Mouse (Mus musculus) neural tube, embryonic 14.5 days (tissue): ENCODE data around the gene Meiob. TPM values are rescaled to one million over a fixed set of nuclear protein-coding genes. Genes with fewer than 3 reads are reported as not detected.
A peak's percentile ranks its signal among the peaks of the same experiment; 100 is the strongest.

Experiments used
- ATAC-seq: fragments of 200-750 bp; cut with Nextera tagmentation; 2 replicates; pipeline ENCODE4 v1.8.0; 2017; ENCODE audit warnings: low read depth, mild to moderate bottlenecking, moderate TSS enrichment, moderate library complexity
- H3K27ac ChIP-seq: fragments of 300-500 bp; sonication (generic); 2 replicates; pipeline ENCODE4 v1.5.1; 2014; ENCODE audit warnings: low read depth, mild to moderate bottlenecking, control low read depth, low read length, moderate library complexity, mixed read lengths
- H3K27me3 ChIP-seq: fragments of 300-500 bp; sonication (generic); 2 replicates; pipeline ENCODE4 v1.6.1; 2014; ENCODE audit warnings: low read length; ENCODE audit not compliant: control insufficient read depth, insufficient read depth
- H3K36me3 ChIP-seq: fragments of 300-500 bp; sonication (generic); 2 replicates; pipeline ENCODE4 v1.6.1; 2014; ENCODE audit warnings: low read length, mixed read lengths; ENCODE audit not compliant: control insufficient read depth, insufficient read depth
- H3K4me1 ChIP-seq: fragments of 300-500 bp; sonication (generic); 2 replicates; pipeline ENCODE4 v1.6.1; 2014; ENCODE audit warnings: low read length; ENCODE audit not compliant: control insufficient read depth, insufficient read depth
- H3K4me2 ChIP-seq: fragments of 300-500 bp; sonication (generic); 2 replicates; pipeline ENCODE4 v1.6.1; 2014; ENCODE audit warnings: mild to moderate bottlenecking, low read depth, low read length, control low read depth
- H3K4me3 ChIP-seq: fragments of 300-500 bp; sonication (generic); 2 replicates; pipeline ENCODE4 v1.5.1; 2014; ENCODE audit warnings: low read depth, low read length, control low read depth, mixed read lengths
- H3K9ac ChIP-seq: fragments of 300-500 bp; sonication (generic); replicated peaks from 2 replicates; pipeline ENCODE4 v1.6.1; 2014; ENCODE audit warnings: low read depth, mild to moderate bottlenecking, control low read depth, low read length, mixed read lengths
- H3K9me3 ChIP-seq: fragments of 300-500 bp; sonication (generic); 2 replicates; pipeline ENCODE4 v1.6.1; 2016; ENCODE audit warnings: low read length; ENCODE audit not compliant: control insufficient read depth
- WGBS: fragments of 180-500 bp; shearing (Covaris S2); extraction: QIAGEN DNeasy Blood & Tissue Kit; methylation state at CpG from one replicate; pipeline ENCODE4 v1.1.7; 2014; 5-methylcytosine and 5-hydroxymethylcytosine counted together
- polyA plus RNA-seq: library from polyadenylated mRNA; unstranded; fragments of >200 nt; fragmentation: Nextera tagmentation; extraction: Ambion mirVana; gene quantifications from 2 replicates; pipeline ENCODE4 v1.2.1, GENCODE M21; 2014

Meiob gene
- not detected in 2 replicates for polyA plus RNA-seq

DNA sequence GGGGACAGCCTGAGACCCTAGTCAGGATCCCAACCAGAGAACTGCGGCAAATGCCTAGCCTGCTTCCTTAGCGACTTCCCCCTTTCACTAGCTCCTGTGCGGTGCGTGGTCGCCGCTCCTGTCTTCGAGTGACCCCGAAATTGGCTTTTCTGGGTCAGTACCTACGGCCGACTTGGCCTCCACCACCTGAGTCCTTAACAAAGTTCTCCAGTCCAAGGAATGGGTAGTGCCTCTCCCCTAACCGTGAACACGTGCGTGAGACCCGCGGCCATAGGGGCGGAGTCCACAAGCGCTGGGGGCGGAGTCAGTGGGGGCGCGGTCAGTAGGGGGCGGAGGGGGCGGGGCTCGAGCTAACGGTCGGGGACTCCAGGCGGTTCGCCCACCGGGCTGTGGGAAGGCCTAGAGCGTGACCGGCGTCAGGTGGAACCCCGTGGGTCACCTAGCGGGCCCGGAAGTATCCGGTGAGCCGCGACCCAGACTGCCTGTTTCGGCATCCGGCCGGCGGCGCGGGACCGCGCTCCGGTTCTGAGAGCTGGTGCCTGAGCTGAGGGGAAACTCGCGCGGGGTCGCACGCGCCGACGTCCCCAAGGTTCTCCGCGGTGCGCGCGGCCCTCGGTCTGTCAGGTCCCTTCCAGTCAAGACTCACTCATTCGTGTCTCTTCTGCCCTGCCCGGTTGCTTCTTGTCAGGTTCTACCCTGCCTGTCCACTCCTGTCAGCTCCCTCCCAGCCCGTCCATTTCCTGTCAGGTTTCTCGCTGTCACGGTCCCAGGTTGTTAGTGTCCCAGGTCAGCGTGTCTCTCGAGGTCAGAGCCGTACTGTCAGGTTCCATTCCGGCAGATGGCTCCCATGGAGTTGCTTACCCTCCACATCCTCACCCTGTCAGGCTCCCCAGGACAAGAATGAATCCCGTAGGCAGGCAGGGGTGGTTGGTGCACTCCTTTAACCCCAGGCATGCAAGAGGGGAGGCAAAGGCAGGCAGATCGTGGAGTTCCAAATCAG, at the start of gene Meiob:
Gene Meiob, plus strand, starts transcription at position 338 of the 1,000 bp plus-strand sequence.
- peak within 1 kb of the TSS; percentile 58 for H3K4me3 ChIP-seq
- under 1% methylated on average over 64 of the region's 71 CpGs for WGBS
- no peak within 1 kb of the TSS for H3K27ac ChIP-seq
- H3K36me3 ChIP-seq = no peaks in the 10 kb centered on the region
- peak within 1 kb of the TSS; percentile 80 for H3K4me2 ChIP-seq
- peak; percentile 56; the same call in 1 of the 2 replicates for ATAC-seq
- H3K4me1 ChIP-seq = no peaks in the 10 kb centered on the region
- H3K9me3 ChIP-seq = no peaks in the 10 kb centered on the region
- H3K9ac ChIP-seq = peak within 1 kb of the TSS; percentile 56
- peaks cover 18% of the 10 kb centered on the region; the same call in 1 of the 2 replicates for H3K27me3 ChIP-seq

DNA sequence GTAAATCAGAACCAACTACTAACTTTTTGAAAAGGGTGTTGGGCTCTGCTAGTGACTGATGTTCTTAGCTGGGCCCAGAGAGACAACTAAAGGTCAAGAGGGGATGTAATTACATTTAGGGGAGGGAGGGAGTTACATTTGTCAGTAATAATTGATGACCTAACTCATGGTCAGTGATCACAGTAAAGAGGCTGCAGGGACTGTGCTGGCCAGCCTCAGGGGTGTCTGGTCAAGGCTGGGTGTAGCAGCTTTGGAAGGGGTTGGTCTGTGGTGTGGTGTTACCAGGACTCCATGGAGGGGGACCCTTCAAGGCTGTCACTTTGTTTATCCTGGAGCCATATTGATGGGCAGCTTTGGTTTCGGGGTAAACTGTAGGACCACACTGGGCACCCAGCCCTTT, 46.7 kb upstream of the Meiob start:
- 0 out of 2 replicates have a peak, but pooled peaks cover 6% of the 10 kb centered on the region for H3K4me1 ChIP-seq
- H3K27ac ChIP-seq = no peak overlapping the region
- H3K27me3 ChIP-seq = peaks cover 27% of the 10 kb centered on the region
- no peak for ATAC-seq
- H3K36me3 ChIP-seq = no peaks in the 10 kb centered on the region
- no peak overlapping the region for H3K4me3 ChIP-seq
- 93% methylated on average over 1 of the region's 1 CpGs for WGBS
- H3K9ac ChIP-seq = no peak overlapping the region
- no peaks in the 10 kb centered on the region for H3K9me3 ChIP-seq
- H3K4me2 ChIP-seq = no peak overlapping the region

DNA sequence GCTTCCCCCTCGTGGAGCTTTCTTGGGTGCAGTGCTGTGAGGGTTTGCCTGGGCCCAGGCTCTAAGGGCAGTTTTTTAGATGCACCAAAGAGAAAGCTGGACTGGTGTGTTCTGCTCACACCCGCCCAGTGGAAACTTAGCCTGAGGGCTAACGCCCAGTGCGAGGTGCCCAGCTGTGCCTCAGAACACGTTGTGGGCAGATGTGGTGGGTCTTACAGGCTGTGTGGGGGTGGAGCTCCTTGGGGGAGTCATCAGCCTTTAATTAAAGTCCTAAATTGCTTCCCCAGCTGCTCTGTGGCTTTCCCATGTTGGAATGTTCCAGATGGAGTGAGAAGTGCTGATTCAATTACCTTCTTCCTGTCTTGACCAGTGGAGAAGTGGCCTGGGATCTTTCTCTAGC, 43.0 kb upstream of the Meiob start:
- no peaks in the 10 kb centered on the region for H3K36me3 ChIP-seq
- H3K9me3 ChIP-seq = no peaks in the 10 kb centered on the region
- H3K4me2 ChIP-seq = no peak overlapping the region
- no peaks in the 10 kb centered on the region for H3K27me3 ChIP-seq
- H3K27ac ChIP-seq = no peak overlapping the region
- no peak for ATAC-seq
- no peak overlapping the region for H3K4me3 ChIP-seq
- no peaks in the 10 kb centered on the region for H3K4me1 ChIP-seq
- H3K9ac ChIP-seq = no peak overlapping the region
- WGBS = 52% methylated on average over 5 of the region's 5 CpGs

DNA sequence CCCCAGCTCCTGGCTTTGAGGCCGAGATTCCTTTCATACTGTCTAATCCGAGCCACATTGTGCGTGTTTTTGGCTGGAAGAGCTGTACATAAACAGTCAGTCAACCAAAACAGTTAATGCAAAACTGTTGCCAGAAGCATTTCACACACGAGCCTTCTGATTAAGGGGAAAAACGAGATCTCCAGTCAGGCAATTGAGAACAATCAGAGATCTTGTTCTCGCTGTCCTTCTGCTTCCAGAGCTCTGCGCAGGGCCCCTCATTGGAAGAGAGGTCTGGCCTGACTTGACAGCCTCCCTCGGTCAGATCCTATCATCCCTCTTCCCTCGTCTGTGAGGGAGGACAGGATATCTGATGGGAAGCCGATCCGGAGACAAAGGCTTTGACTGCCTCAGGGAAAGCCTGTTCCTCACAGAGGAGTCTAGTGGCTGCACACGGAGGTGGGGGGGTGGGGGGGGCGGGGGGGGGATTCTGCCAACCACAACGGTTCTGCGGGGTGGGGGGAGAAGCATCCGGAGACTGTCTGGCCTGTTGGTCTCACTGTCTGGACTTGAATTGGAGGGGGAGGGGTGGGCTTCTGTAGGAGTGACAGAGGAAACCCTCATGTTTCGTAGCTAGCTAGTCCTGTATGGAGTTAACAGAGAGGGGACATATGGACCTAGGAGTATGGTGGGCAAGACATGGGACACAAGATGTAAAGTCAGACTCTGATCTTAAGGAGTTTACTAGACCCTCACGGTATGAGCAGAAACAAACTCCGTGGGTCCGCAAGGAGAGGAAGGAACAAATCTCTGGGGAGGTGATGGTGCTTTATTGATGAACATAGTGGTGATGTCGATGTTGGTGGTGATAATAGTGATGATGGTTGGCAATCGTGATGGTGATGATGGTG, 38.8 kb upstream of the Meiob start:
- Histone ChIP-seq H3K4me2 (no peak overlapping the region), H3K4me3 (no peak overlapping the region), H3K9me3 (no peaks in the 10 kb centered on the region), H3K27me3 (no peaks in the 10 kb centered on the region), H3K4me1 (no peaks in the 10 kb centered on the region), H3K9ac (no peak overlapping the region), H3K27ac (no peak overlapping the region), H3K36me3 (no peaks in the 10 kb centered on the region)
- ATAC-seq = no peak
- WGBS = 60% methylated on average over 22 of the region's 22 CpGs

DNA sequence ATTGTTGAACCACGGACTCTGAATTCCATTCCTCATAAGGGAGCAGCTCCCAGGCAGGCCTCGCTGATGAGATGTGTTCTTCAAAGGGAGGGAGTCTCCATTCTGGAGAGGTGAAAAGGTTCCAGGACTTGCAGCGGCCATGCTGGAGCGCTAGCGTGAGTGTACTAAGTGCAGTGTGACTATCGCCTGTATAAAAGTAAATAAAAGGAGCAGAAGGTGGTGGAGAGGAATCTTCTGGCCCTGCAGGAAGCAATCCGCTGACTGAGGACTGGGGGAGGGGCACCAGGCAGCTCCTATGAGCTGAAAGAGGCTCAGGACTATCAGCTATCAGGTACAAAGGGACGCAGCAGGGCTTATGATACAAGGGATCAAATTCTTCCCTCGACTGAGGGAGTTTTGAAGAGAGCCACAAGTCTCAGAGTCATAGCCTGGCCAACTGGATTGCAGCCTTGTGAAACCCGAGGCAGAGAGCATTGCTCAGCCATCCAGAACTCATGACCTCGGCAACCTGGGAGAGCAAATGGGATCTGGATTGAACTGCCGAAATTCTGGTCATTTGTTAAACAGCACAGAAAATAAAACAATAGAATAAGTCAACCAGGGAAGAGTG, 37.7 kb upstream of the Meiob start:
- WGBS = 29% methylated on average over 12 of the region's 12 CpGs
- Histone ChIP-seq H3K27ac (no peak overlapping the region), H3K9me3 (no peaks in the 10 kb centered on the region)

DNA sequence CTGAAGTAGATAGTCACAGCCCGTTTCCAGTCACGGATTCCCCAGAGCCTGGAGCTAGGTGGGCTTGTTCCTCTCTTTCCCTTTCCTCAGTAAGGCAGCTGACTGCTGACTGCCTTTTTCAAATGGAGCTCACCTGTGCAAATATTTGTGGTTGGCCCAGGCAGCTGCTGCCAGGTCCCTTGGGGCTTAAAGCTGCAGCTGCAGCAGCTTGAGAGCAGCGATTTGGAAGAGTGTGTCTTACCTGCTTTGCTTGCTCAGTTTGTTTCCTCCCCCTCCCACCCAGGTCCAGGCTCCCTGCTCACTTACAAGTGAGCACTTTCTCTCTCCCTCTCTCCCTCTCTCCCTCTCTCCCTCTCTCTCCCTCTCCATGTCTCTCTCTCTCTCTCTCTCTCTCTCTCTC, 34.9 kb upstream of the Meiob start:
- no peak overlapping the region for H3K9ac ChIP-seq
- H3K27me3 ChIP-seq = no peaks in the 10 kb centered on the region
- H3K4me2 ChIP-seq = no peak overlapping the region
- H3K4me1 ChIP-seq = no peaks in the 10 kb centered on the region
- WGBS = 58% methylated on average over 3 of the region's 3 CpGs
- H3K36me3 ChIP-seq = no peaks in the 10 kb centered on the region
- H3K4me3 ChIP-seq = no peak overlapping the region
- H3K9me3 ChIP-seq = no peaks in the 10 kb centered on the region
- ATAC-seq = no peak
- no peak overlapping the region for H3K27ac ChIP-seq

More for the DNA sequence above, 37.7 kb upstream of the Meiob start:
- Histone ChIP-seq H3K4me1 (no peaks in the 10 kb centered on the region), H3K4me3 (no peak overlapping the region), H3K36me3 (no peaks in the 10 kb centered on the region), H3K27me3 (no peaks in the 10 kb centered on the region), H3K4me2 (no peak overlapping the region), H3K9ac (no peak overlapping the region)
- no peak for ATAC-seq

DNA sequence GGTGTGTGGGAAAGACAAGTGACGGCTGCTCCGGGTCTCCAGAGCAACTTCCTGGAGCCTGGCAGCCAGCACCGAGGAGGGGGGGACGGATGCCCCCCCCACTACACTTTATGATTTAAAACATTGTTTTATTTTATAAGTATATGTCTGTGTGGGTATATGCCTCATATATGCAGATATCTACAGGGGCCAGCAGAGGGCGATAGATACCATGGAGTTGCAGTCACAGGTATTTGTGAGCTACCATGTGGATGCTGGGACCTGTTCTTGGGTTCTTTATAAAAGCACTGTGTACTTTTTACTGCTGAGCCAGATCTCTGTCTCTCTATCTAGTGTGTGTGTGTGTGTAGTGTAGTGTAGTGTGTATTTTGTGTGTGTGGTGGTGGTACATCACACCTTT, 30.8 kb upstream of the Meiob start:
- Histone ChIP-seq H3K9ac (no peak overlapping the region), H3K36me3 (no peaks in the 10 kb centered on the region), H3K4me2 (no peak overlapping the region), H3K27ac (no peak overlapping the region), H3K4me1 (no peaks in the 10 kb centered on the region), H3K27me3 (no peaks in the 10 kb centered on the region), H3K9me3 (no peaks in the 10 kb centered on the region), H3K4me3 (no peak overlapping the region)
- WGBS = 70% methylated on average over 5 of the region's 5 CpGs
- no peak for ATAC-seq

DNA sequence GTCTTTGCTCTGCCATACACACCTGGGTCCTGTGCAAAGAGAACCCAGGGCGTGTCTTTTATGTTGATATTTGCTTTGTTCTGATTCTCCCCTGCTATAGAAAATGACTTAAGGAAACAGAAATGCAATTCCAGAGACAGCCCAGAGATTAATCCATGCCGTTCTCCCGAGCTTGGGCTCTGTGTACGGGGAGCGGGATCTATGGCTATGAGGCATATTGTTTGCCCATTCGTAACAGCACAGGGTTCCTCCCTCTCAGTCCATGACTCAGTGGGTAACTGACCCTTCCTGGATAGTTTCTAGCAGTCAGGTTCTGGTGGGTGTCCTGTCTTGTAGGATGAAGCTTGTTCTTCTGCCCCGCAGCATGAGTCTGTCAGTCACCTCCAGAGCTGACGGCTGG, 28.9 kb upstream of the Meiob start:
- Histone ChIP-seq H3K4me3 (no peak overlapping the region), H3K9me3 (no peaks in the 10 kb centered on the region)
- 80% methylated on average over 8 of the region's 8 CpGs for WGBS

More for the DNA sequence above, 28.9 kb upstream of the Meiob start:
- Histone ChIP-seq H3K9ac (no peak overlapping the region), H3K36me3 (no peaks in the 10 kb centered on the region), H3K4me2 (no peak overlapping the region), H3K27me3 (no peaks in the 10 kb centered on the region), H3K4me1 (no peaks in the 10 kb centered on the region), H3K27ac (no peak overlapping the region)
- no peak for ATAC-seq
